Mouse (Mus musculus) subcutaneous adipose tissue, adult 2 months (tissue): ENCODE measurements around the gene Cenpl. TPM values are rescaled to one million over a fixed set of nuclear protein-coding genes. Genes with fewer than 3 reads are reported as not detected.

Experiments used
- polyA plus RNA-seq: library from polyadenylated mRNA; depleted of rRNA; stranded (reverse); fragments of >200 nt; gene quantifications from 2 replicates; pipeline ENCODE4 v1.2.3, GENCODE M21; 2012; ENCODE audit warnings: low replicate concordance; rRNA removed

Cenpl gene
- 1.3 and 1.8 TPM in 2 replicates for polyA plus RNA-seq

GRCm38 (mm10) chr1:161070352-161071271 is at the start of gene Cenpl, which contains the start of gene Dars2:
Gene Cenpl (plus strand): TSS chr1:161070713.
Gene Dars2 (minus strand): TSS chr1:161070658.

GRCm38 (mm10) chr1:161034435-161035280 is 35.9 kb upstream of the Cenpl start, which contains the start of gene Zbtb37:
Gene Zbtb37 (minus strand): TSS chr1:161034849.

GRCm38 (mm10) chr1:161130726-161131664 is 60.5 kb downstream of the Cenpl start, which contains the start of gene Klhl20:
Gene Klhl20 (minus strand): TSS chr1:161131511.

Other genes starting within 250 kb of the Cenpl start
- 17.3 and 27.5 TPM in 2 replicates for gene Rc3h1, start 164.3 kb upstream of the Cenpl start, polyA plus RNA-seq
- 0.52 and 1.9 TPM in 2 replicates for gene Serpinc1, start 92.1 kb upstream of the Cenpl start, polyA plus RNA-seq
- gene Zbtb37, start 35.9 kb upstream of the Cenpl start, polyA plus RNA-seq: 2.3 and 3.6 TPM in 2 replicates
- 22.1 and 27.2 TPM in 2 replicates for gene Dars2, start 55 bp upstream of the Cenpl start, polyA plus RNA-seq
- 9.4 and 12.8 TPM in 2 replicates for gene Klhl20, start 60.8 kb downstream of the Cenpl start, polyA plus RNA-seq
- 0.15 TPM in 1 of 2 replicates, not detected in the other for gene Ankrd45, start 72.0 kb downstream of the Cenpl start, polyA plus RNA-seq
- gene Tex50, start 88.6 kb downstream of the Cenpl start, polyA plus RNA-seq: not detected in 2 replicates
- gene Prdx6, start 180.5 kb downstream of the Cenpl start, polyA plus RNA-seq: 132 and 406 TPM in 2 replicates